In the genomic region with DNA sequence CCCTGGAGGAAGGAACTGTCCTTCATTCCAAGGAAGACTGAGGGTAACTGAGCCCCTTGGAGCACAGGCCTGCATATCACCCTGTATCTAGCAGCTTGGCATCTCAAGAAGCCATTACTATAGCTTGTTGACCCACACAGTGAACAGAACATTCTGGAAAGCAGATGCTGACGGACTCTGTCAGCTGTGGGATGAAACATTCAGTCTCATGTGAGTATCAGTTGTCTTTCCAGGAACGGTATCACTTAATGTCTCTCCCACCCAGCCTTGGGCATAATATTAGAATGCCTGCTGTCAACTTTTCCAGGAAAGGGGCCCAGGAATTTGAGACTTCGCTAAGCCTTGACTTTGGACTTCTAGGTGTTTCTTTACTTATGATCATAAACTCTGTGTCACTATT, we compare ENCODE assay signal across 13 mouse cellular contexts.
"Had no signal": no experiment of that assay in that cellular context is flagged by ENCODE, and none has a peak within 500 bp of the region (broad histone marks: within the 10 kb centered on the region; RNA-seq: fewer than 3 reads in every experiment).

No protein-coding gene starts in this region.

- ATAC-seq: midbrain, embryonic 16.5 days had no signal

- H3K4me2 ChIP-seq: lung, embryonic 14.5 days; midbrain, embryonic 12.5 days; neural tube, embryonic 12.5 days; stomach, embryonic 15.5 days had no signal

- H3K27ac ChIP-seq: midbrain, embryonic 10.5 days; midbrain, embryonic 12.5 days; neural tube, embryonic 12.5 days; stomach, embryonic 15.5 days; stomach, postnatal 0 days had no signal

- H3K36me3 ChIP-seq: midbrain, embryonic 10.5 days; midbrain, embryonic 12.5 days; neural tube, embryonic 12.5 days; stomach, embryonic 15.5 days had no signal

- DNase-seq: midbrain, embryonic 14.5 days; right cerebral cortex, postnatal 14 days; spleen, adult 18-20 months; thymus, adult 2 months; thymus, postnatal 25 days; thymus, postnatal 4 days had no signal

- H3K4me3 ChIP-seq: midbrain, embryonic 10.5 days; midbrain, embryonic 12.5 days; neural tube, embryonic 12.5 days; stomach, embryonic 15.5 days had no signal

- H3K27me3 ChIP-seq: midbrain, embryonic 12.5 days; neural tube, embryonic 12.5 days; stomach, embryonic 15.5 days had no signal

- H3K9ac ChIP-seq: lung, embryonic 14.5 days; midbrain, embryonic 12.5 days; neural tube, embryonic 12.5 days; stomach, embryonic 15.5 days had no signal

- H3K9me3 ChIP-seq: midbrain, embryonic 10.5 days; midbrain, embryonic 12.5 days; neural tube, embryonic 12.5 days; stomach, embryonic 15.5 days had no signal

- H3K4me1 ChIP-seq: neural tube, embryonic 12.5 days; stomach, embryonic 15.5 days had no signal
